Mouse (Mus musculus): ENCODE measurements around the gene Kidins220.

- TF ChIP-seq CTCF (IDR thresholded peaks at IDR 0.05; ENCODE audit: insufficient read depth, low read depth, low read length) = no peak
- no peak for TF ChIP-seq POLR2A (IDR thresholded peaks at IDR 0.05; ENCODE audit: insufficient read depth, low read depth, low read length)
Observed at GRCm38 (mm10) chr12:25096640-25097051, 121.9 kb downstream of the Kidins220 start.
